Mouse (Mus musculus) liver, postnatal 0 days (tissue): ENCODE measurements around the gene Gm20388.

Experiments used
- CTCF ChIP-seq: sonication (generic); IDR thresholded peaks from 2 replicates; pipeline ENCODE4 v1.5.1; 2016; ENCODE audit warnings: antibody characterized with exemption, low read depth
- EP300 ChIP-seq: IDR thresholded peaks from 2 replicates; pipeline ENCODE4 v1.6.1; 2016; ENCODE audit warnings: antibody characterized with exemption, low read depth, mild to moderate bottlenecking

DNA sequence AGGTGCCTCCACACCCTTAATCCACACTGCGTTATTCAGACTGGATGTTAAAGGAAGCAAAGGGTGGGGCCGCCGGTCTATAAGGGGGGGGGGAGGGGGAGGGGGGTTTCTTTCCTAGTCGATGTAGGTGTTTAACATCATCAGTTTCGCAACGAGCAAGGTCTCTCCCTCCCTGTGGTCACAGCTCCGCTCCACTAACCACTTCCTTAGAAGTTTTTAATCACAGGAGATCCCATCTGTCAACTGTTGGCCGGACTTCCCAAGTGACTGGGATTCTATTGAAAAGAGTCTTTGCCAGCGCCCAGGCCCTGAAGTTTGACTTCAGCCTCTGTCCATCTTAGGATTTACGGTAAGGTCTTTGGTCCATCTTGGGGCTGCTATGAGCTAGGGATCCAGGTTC lies 1303.0 kb downstream of the Gm20388 start:
- no peak for TF ChIP-seq EP300
- TF ChIP-seq CTCF, result no peak
